Mouse (Mus musculus) lung, embryonic 14.5 days (tissue): ENCODE results near the gene Nudt16l1. TPM values are rescaled to one million over a fixed set of nuclear protein-coding genes. Genes with fewer than 3 reads are reported as not detected.

ENCODE experiments used
- ATAC-seq: fragments of 200-750 bp; cut with Nextera tagmentation; 2 replicates; pipeline ENCODE4 v1.8.0; 2017; ENCODE audit warnings: mild to moderate bottlenecking, moderate TSS enrichment, moderate library complexity; ENCODE audit not compliant: insufficient read depth
- DNase-seq: peaks from one replicate; pipeline ENCODE4 v3.0.0-alpha.2; 2015
- H3K27ac ChIP-seq: fragments of 300-500 bp; sonication (generic); 2 replicates; pipeline ENCODE4 v1.5.1; 2014; ENCODE audit warnings: low read depth, mild to moderate bottlenecking, moderate library complexity
- H3K27me3 ChIP-seq: fragments of 300-500 bp; sonication (generic); 2 replicates; pipeline ENCODE4 v1.6.1; 2014; ENCODE audit warnings: low read length, control low read depth; ENCODE audit not compliant: insufficient read depth
- H3K36me3 ChIP-seq: fragments of 300-500 bp; sonication (generic); 2 replicates; pipeline ENCODE4 v1.6.1; 2014; ENCODE audit warnings: control low read depth; ENCODE audit not compliant: insufficient read depth
- H3K4me1 ChIP-seq: fragments of 300-500 bp; sonication (generic); 2 replicates; pipeline ENCODE4 v1.6.1; 2014; ENCODE audit warnings: antibody characterized with exemption, control low read depth; ENCODE audit not compliant: insufficient read depth
- H3K4me2 ChIP-seq: fragments of 300-500 bp; sonication (generic); 2 replicates; pipeline ENCODE4 v1.6.1; 2014; ENCODE audit warnings: mild to moderate bottlenecking
- H3K4me3 ChIP-seq: fragments of 300-500 bp; sonication (generic); 2 replicates; pipeline ENCODE4 v1.5.1; 2014; ENCODE audit warnings: low read depth, low read length
- H3K9ac ChIP-seq: fragments of 300-500 bp; sonication (generic); 2 replicates; pipeline ENCODE4 v1.6.1; 2014
- H3K9me3 ChIP-seq: fragments of 300-500 bp; sonication (generic); 2 replicates; pipeline ENCODE4 v1.6.1; 2016; ENCODE audit warnings: low read depth, low read length, control low read depth
- CTCF ChIP-seq: IDR thresholded peaks from 2 replicates; pipeline ENCODE4 v1.5.1; 2016; ENCODE audit warnings: antibody characterized with exemption, low read depth
- WGBS: fragments of 180-500 bp; shearing (Covaris S2); extraction: QIAGEN DNeasy Blood & Tissue Kit; methylation state at CpG from one replicate; pipeline ENCODE4 v1.1.7; 2014; 5-methylcytosine and 5-hydroxymethylcytosine counted together
- polyA plus RNA-seq: library from polyadenylated mRNA; unstranded; fragments of >200 nt; fragmentation: Nextera tagmentation; extraction: Ambion mirVana; gene quantifications from 2 replicates; pipeline ENCODE4 v1.2.1, GENCODE M21; 2014

Nudt16l1 gene
- polyA plus RNA-seq, 1 experiment from 2014 or later = 154 TPM

DNA sequence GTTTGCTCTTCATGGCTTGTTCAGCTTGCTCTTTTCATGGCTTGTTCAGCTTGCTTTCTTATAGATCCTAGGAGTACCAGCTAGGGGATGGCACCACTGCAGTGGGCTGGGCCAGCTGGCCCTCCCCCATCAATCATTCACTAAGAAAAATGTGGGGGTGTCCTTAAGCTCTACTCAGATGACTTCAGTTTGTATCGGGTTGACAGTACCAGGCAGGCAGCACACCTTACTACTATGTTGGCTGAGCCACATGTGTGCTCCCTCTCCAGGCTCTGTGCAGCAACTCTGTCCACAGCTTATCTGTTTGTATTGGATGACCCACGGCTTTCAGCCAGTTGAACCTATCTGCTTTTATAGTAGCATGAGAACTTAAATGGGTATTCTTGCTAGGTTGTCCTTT is 10.1 kb upstream of the Nudt16l1 start:
- ATAC-seq (no peak), DNase-seq (no peak)
- Histone ChIP-seq H3K4me1 (no peaks in the 10 kb centered on the region), H3K4me2 (no peak overlapping the region), H3K9me3 (no peaks in the 10 kb centered on the region), H3K9ac (no peak overlapping the region), H3K27ac (no peak overlapping the region), H3K4me3 (no peak overlapping the region), H3K36me3 (peaks cover 99% of the 10 kb centered on the region), H3K27me3 (no peaks in the 10 kb centered on the region)
- no peak for TF ChIP-seq CTCF
- WGBS = 75% methylated on average over 2 of the region's 2 CpGs

DNA sequence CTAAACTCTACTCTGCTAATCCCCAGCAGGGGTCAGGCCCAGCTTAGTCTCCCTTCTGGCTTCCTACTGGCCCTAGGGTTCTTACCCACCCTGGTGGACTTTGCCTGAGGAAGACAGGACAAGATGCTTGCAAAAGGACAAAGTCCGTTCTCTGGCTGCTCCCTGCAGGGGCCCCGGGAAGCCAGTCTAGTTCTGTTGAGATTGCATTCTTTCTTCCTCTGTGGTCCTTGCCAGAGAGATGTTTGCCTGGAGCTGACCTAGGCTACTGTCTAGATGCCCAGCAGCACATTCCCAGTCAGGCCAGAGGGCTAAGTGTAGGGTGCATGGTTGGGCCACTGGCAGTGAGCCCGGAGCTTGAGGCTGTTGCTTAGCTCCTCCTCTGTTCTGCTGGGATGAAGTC is 6.1 kb upstream of the Nudt16l1 start:
- peak; percentile 17 for DNase-seq
- Histone ChIP-seq H3K27ac (no peak overlapping the region), H3K4me2 (no peak overlapping the region), H3K27me3 (no peaks in the 10 kb centered on the region), H3K4me3 (no peak overlapping the region), H3K36me3 (peaks cover 96% of the 10 kb centered on the region), H3K9me3 (no peaks in the 10 kb centered on the region), H3K9ac (no peak overlapping the region), H3K4me1 (no peaks in the 10 kb centered on the region)
- WGBS = 78% methylated on average over 3 of the region's 3 CpGs
- no peak for ATAC-seq
- TF ChIP-seq CTCF = no peak

DNA sequence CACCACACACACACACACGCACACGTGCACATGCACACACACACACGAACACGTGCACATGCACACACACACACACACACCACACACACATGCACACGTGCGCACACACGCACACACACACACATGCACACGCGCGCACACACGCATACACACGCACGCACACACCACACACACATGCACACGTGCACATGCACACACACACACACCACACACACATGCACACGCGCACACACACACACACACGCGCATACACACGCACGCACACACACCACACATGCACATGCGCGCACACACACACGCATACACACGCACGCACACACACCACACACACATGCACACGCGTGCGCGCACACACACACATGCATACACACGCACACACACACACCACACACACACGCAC is 3.1 kb upstream of the Nudt16l1 start:
- H3K27ac ChIP-seq = no peak overlapping the region
- H3K9ac ChIP-seq = no peak overlapping the region
- DNase-seq (no peak), ATAC-seq (no peak)
- no peaks in the 10 kb centered on the region for H3K27me3 ChIP-seq
- TF ChIP-seq CTCF = no peak
- H3K36me3 ChIP-seq = peaks cover 75% of the 10 kb centered on the region
- H3K4me1 ChIP-seq = 0 out of 2 replicates have a peak, but pooled peaks cover 3% of the 10 kb centered on the region
- no peak overlapping the region for H3K4me2 ChIP-seq
- no peak overlapping the region for H3K4me3 ChIP-seq
- no peaks in the 10 kb centered on the region for H3K9me3 ChIP-seq
- 96% methylated on average over 31 of the region's 31 CpGs for WGBS

DNA sequence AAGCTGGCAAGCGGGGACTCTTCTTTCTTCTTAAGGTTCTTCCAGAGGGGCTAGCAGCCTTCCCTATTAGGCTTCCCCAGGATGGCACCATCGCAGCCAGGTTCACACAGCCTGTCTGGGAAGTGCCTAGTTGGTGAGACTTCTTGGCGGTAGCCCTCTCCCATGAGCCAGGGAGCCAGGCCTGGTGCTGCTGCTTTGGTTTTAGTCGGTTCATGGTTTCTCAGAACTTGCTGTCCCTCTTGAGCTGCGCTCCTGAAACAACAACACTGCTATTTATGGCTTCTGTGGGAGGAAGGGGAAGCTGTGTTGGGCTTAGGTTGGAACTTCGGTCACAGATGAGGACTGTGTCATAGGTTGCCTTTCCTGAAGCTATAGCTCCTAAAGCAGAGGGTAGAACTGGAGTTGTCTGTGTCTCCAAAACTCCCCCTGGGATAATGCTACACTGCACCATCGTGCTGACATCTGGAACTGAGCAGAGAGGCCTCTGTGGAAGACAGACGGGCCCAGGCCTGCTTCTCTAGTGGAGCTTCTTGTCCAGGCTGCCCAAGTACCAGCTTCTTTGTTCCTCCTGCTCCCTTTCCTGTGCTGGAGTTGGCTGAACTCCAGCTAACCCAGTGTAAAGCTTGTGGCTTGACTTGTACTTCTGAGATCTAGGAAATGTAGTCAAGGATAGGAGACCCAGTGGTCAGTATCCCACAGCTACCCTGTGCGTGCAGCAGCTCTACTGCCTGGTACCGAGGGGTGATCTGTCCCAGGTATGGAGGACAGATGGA is 2.4 kb upstream of the Nudt16l1 start:
- ATAC-seq (no peak), DNase-seq (peak; percentile 33)
- Histone ChIP-seq H3K4me2 (no peak overlapping the region), H3K9me3 (no peaks in the 10 kb centered on the region), H3K27ac (0 out of 2 replicates have a peak overlapping the region, but pooled peaks have one; percentile 24), H3K4me3 (no peak overlapping the region), H3K9ac (no peak overlapping the region), H3K36me3 (peaks cover 75% of the 10 kb centered on the region), H3K27me3 (no peaks in the 10 kb centered on the region), H3K4me1 (0 out of 2 replicates have a peak, but pooled peaks cover 3% of the 10 kb centered on the region)
- 86% methylated on average over 10 of the region's 10 CpGs for WGBS
- no peak for TF ChIP-seq CTCF

- 84% methylated on average over 8 of the region's 8 CpGs for WGBS
- Histone ChIP-seq H3K4me1 (0 out of 2 replicates have a peak, but pooled peaks cover 3% of the 10 kb centered on the region), H3K4me3 (no peak overlapping the region), H3K9ac (no peak overlapping the region), H3K27me3 (no peaks in the 10 kb centered on the region), H3K36me3 (peaks cover 76% of the 10 kb centered on the region), H3K9me3 (no peaks in the 10 kb centered on the region), H3K27ac (no peak overlapping the region), H3K4me2 (no peak overlapping the region)
- TF ChIP-seq CTCF = no peak
- ATAC-seq (no peak), DNase-seq (no peak)
Measured at GRCm38 (mm10) chr16:4937351-4938190, 990 bp upstream of the Nudt16l1 start.

DNA sequence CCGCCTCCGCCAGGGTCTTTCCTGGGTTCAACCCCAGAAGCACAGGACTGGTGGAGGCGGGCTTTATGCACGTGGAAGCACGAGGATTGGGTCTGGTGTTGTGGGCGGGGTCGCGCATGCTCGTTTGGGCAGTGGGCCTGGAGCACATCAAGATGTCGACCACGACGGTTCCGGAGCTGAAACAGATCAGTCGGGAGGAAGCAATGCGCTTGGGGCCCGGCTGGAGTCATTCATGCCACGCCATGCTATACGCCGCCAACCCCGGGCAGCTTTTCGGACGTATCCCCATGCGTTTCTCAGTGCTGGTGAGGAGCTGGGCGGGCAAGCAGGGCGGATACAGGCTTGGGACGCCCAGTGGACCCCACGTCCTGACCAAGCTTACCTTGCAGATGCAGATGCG is 428 bp downstream of the Nudt16l1 start:
- under 1% methylated on average over 28 of the region's 28 CpGs for WGBS

GRCm38 (mm10) chr16:4939412-4939811 is 851 bp downstream of the Nudt16l1 start:
- 2% methylated on average over 16 of the region's 16 CpGs for WGBS
- TF ChIP-seq CTCF = no peak
- peak; percentile 76 for ATAC-seq

More for the DNA sequence above, 428 bp downstream of the Nudt16l1 start:
- DNase-seq = peak; percentile 97
- no peaks in the 10 kb centered on the region for H3K27me3 ChIP-seq
- H3K4me1 ChIP-seq = 0 out of 2 replicates have a peak, but pooled peaks cover 3% of the 10 kb centered on the region
- peak overlapping the region; percentile 88 for H3K27ac ChIP-seq
- H3K9me3 ChIP-seq = no peaks in the 10 kb centered on the region
- H3K9ac ChIP-seq = peak overlapping the region; percentile 93
- peak overlapping the region; percentile 92 for H3K4me3 ChIP-seq
- TF ChIP-seq CTCF = no peak
- peak overlapping the region; percentile 92 for H3K4me2 ChIP-seq
- ATAC-seq = peak; percentile 95
- H3K36me3 ChIP-seq = peaks cover 75% of the 10 kb centered on the region

More at GRCm38 (mm10) chr16:4939412-4939811, 851 bp downstream of the Nudt16l1 start:
- peak overlapping the region; percentile 88 for H3K27ac ChIP-seq
- peak overlapping the region; percentile 93 for H3K9ac ChIP-seq
- H3K9me3 ChIP-seq = no peaks in the 10 kb centered on the region
- peak; percentile 57 for DNase-seq
- peak overlapping the region; percentile 92 for H3K4me3 ChIP-seq
- H3K4me2 ChIP-seq = peak overlapping the region; percentile 92
- no peaks in the 10 kb centered on the region for H3K27me3 ChIP-seq
- 0 out of 2 replicates have a peak, but pooled peaks cover 3% of the 10 kb centered on the region for H3K4me1 ChIP-seq
- peaks cover 72% of the 10 kb centered on the region for H3K36me3 ChIP-seq
